Mouse (Mus musculus): ENCODE measurements around the gene Rtn4rl2.

DNA sequence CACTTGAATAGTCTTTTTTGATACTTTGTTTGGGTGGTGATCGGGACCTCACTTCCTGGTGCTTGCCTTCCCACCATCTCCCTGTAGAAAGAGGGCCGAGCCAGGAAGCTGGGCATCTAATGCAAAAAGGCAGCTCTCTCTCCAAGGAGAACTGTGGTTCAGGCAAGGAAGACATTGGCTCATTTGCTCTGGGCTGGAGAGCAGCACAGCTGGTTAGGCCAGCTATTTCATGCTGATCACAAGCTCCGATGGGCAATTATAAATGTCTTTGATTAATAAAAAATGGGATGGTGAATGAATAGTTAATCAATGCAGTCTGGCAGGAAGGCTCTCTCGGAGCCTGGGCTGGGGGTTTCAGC lies 48.1 kb upstream of the Rtn4rl2 start:
- TF ChIP-seq CTCF (IDR thresholded peaks at IDR 0.05; ENCODE audit: insufficient read depth, low read depth, low read length) (no peak), POLR2A (IDR thresholded peaks at IDR 0.05; ENCODE audit: insufficient read depth, low read depth, low read length) (no peak)

Measured in olfactory bulb, adult 2 months (tissue).